Mouse (Mus musculus): ENCODE data around the gene Fgf11.
A peak's percentile ranks its signal among the peaks of the same experiment; 100 is the strongest.

Fgf11 gene

DNA sequence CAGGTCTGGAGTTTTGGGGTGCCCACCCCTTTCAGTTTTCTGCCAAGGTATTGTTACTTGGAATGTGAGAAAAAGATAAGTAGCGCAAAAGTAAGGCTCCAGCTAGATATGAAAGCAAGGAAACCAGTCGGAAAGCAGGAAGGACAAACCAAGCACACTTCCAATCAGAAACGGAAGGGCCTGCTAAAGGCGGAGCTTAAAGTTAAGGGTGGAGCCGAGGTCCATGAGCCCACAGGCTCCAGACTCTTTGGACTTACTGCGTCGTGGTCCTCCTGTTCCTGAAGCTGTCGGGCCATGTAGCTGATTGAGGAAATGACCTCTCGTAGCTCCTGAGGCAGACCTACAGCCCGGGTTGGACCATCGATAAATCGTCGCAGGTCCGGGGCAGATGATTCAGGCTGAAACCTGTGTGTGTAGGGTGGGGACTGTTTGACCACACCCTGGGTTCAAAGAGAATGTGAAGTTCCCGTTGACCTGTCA, 16.8 kb downstream of the Fgf11 start:
- no peak for DNase-seq (ENCODE audit: low spot score in 2 of 2)

DNA sequence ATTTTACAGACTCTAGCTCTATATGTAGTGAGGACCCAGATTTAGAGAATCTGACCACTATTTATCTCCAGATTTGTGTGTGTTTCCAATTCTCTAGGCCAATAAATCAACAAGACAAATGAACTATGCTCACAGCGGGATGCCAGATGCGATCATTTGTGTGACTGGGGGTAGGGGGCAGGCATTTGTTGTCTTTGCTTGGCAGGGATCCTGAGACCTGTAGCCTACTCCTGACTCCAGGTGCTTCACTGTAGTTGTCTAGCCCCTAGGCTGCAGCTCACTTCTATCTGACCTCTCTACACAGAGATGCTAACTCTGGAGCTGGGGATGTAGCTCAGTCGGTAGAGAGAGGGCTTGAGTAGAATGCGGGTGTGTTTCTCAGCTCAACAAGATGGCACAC, 19.8 kb downstream of the Fgf11 start:
- DNase-seq (ENCODE audit: low spot score in 2 of 2): no peak

DNA sequence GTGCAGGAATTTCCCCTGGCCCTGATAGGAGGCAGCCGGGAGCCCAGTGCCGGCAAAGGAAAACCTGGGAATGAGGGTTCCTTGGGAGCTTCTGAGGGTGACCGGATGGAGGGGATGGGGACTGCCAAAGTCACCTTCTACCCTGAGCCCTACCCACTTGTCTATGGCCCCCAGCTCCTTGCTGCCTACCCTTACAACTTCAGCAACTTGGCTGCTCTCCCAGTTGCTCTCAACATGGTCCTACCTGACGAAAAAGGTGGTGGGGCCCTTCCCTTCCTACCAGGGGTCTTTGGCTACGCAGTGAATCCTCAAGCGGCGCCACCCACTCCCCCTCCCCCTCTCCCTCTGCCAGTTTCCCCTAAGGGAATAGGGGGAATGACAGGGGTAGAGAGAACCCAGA, 22.7 kb downstream of the Fgf11 start:
- no peak for DNase-seq (ENCODE audit: low spot score in 2 of 2)

DNA sequence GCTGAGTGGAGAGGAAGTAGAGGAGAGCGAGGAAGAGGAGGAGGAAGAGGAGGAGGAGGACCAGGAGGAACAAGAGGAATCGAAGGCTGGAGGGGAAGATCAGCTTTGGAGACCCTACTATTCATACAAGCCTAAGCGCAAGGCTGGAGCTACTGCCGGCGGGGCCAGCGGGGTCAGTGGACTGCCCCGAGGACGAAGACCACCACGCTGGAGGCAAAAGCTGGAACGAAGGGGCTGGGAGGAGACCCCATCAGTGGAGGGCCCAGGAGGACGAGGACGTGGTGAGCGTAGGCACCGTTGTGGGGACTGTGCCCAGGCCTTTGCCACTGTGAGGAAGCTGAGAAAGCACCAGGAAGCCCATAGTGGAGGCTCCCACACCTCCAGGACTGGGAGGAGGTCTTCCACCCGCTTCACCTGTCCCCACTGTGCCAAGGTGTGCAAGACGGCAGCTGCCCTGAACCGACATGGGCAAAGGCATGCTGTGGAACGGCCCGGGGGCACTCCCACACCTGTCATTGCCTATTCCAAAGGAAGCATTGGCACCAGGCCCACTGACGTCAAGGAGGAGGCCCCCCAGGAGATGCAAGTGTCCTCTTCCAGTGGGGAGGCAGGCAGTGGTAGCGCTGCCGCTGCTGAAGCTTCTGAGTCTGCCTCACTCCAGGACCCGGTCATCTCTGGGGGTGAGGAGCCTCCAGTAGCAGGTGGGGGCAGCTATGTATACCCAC, 23.2 kb downstream of the Fgf11 start:
- DNase-seq (ENCODE audit: low spot score in 2 of 2): no peak

DNA sequence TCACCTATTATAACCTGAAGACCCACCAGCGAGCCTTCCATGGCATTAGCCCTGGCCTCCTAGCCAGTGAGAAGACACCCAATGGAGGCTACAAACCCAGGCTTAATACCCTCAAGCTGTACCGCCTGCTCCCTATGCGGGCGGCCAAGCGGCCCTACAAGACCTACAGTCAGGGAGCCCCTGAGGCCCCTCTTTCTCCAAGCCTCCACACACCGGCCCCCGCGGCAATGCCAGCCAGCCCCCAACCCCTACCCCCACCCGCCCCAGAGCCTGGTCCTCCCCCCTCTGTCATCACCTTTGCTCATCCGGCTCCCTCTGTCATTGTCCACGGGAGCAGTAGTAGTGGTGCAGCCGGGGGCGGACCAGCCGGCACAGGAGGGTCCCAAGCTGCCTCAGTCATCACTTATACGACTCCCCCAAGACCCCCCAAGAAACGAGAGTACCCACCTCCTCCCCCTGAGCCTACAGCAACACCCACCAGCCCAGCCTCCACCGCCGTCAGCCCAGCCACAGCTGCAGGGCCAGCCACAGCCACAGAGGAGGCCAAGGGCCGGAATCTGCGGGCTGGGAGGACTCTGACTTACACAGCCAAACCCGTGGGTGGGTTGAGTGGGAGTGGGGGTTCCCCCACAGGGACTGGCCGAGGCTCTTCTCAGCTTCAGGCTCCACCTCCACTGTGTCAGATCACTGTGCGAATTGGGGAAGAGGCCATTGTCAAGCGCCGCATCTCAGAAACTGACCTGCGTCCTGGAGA, 24.0 kb downstream of the Fgf11 start:
- DNase-seq (ENCODE audit: low spot score in 2 of 2): no peak

DNA sequence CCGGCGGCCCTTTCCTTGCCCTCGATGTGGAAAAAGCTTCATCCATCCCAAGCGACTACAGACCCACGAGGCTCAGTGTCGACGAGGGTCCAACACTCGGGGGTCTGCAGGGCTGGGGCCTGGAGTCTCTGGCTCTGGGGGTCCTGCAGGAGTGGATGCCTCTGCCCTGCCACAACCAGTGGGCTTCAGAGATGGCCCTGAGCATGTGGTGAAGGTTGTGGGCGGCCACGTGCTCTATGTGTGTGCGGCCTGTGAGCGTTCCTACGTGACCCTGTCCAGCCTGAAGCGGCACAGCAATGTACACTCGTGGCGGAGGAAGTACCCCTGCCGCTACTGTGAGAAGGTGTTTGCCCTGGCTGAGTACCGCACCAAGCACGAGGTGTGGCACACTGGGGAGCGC, 25.2 kb downstream of the Fgf11 start:
- no peak for DNase-seq (ENCODE audit: low spot score in 2 of 2)

DNA sequence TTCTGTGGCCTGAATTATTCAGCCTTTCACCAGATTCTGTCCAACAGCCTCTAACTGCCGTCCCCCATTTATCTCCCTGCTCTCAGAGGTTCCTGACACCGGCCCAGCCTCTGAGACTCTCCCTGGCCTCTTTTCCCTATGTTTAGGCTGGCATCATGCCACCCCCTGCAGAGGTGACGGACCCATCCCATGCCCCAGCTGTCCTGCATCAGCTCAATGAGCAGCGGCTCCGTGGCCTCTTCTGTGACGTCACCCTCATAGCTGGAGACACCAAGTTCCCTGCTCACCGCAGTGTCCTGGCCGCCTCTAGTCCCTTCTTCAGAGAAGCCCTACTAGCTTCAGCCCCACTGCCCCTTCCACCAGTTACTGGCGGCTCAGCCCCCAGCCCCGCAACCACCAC, 25.9 kb downstream of the Fgf11 start:
- no peak for DNase-seq (ENCODE audit: low spot score in 2 of 2)

DNA sequence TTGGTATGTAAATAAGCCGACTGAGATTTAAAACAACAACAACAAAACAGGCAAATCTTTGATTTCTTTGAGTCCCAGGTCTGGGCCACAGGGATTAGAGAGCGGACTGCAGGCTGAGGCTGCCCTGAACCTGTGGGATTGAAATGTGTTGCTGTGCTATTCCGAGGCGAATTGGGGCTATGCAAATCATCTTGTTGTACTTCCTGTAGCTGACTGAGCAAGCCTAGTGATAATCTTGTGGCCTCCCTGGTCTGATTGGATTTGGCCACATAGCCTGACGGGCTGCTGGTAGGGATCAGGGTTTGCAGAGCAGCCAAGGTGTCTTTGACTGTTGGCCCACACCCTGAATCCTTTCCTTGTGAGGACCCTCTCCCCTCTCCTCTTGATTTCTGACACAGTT, 26.7 kb downstream of the Fgf11 start:
- DNase-seq (ENCODE audit: low spot score in 2 of 2): no peak

DNA sequence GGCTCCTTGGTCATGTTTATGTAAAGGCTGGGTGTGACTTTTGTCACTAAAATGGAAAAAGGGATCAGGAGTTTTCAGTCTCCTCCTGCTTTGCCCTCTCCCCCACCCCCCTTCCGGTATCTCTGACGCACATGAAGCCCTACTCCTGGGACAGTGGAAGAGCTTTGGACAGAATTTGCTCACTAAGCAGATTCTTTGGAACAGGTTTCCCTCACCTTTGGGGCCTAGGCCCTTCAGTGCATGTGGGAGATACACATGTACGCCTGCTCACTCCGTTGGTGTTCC, 34.1 kb downstream of the Fgf11 start:
- DNase-seq (ENCODE audit: low spot score in 2 of 2): no peak

DNA sequence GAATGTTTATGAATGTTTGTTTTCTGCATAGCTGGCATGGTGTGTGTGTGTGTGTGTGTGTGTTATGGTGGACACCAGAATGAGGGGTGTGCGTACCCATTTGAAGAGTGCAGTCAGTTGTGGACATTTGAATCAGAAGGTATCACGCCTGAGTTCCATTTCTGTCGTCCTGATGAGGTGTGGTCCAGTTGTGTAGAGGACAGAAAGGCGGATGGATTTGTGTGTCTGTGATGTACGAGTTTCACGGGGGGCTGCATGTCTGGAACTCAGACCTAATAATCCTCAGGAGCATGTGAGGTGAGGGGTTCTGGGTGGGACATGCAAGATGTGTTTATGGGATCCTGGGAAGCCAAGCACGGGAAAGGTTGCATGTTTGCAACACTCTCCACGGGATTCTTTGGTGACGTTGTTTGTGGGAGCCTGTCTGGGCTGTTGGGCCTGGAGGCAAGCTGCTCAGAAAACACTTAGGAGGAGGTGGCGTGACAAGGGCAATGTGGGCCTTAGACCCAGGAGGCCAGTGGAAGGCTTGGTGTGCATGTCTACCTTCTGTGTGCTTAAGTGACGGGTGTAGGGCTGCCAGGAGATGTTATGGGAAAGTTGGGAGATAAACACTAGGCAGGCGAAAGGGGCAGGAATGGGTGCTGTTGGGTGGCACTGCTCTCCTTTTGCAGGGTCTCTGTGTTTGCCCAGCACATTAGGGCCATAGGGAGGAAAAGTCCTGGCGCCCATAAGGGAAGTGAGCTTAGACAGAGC, 34.6 kb downstream of the Fgf11 start:
- DNase-seq (ENCODE audit: low spot score in 2 of 2): no peak

DNA sequence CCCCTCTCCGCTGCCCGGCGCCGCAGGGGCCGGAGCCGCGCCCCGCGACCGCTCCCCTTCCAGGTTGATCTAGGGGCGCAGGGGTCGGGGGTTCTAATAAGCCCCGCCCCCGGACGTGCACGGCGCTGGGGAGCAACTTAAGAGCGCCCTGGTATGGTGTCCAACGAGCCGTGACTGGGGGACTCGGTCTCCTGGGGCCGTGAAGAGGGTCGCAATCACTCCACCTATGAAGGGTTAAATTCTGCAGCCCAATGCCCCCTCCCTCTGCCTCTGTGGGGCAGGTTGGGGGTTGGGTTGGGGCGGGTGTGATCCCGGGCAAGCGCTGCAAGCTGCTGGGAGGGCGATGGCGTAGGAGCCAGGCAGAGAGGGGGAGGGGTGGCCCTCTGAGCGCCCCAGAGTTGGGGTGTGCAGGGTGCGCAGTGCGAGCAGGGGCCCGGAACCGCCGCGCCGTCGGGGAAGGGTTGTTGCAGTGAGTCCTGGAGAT, 35.5 kb downstream of the Fgf11 start:
- peak; percentile 69 to 80 for DNase-seq (ENCODE audit: low spot score in 2 of 2)

DNA sequence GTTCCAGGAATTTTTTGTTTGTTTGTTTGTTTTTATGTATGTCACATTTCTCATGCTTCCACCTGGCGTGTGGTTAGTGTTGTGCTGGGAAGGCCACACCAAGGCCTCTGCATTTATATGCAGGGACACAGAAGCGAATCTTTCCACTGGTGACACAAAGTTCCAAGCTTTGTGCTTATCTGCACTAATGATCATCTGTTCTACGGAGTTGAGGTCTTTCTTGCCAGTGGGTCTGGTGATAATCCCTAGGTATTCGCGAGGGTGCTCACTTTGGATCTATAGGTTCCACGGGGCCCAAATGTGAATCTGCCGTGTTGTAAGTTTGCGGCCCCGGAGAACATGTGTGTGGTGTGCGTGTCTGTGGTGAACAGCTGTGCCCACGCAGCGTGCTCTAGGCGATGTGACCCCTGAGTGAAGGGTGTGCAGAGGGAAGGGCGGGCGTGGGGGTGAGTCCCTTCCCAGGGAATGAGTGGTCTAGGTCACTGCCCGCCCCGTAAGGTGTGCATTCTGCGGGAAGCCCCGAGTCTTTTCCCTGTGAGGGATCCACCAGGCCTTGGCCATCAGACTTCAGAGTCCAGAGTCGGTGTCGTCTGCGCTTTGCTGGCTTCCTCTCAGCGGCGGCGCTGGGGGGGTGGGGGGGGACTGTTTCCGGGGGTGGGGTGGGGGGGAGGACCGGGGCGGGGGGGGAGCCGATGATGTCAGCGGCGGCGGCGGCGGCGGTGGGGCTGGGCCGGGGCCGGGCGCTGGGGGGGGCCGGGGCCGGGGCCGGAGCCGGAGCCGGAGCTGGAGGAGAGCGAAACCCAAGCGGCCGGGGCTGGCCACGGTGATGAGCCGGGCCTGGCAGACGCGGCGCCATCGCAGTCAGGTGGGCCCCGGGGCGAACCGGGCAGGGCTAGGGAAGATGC, 36.2 kb downstream of the Fgf11 start, which contains the start of gene Zbtb4:
Zbtb4 (plus strand) TSS at position 692 of the 905 bp plus-strand sequence.
- DNase-seq (ENCODE audit: low spot score in 2 of 2): no peak

DNA sequence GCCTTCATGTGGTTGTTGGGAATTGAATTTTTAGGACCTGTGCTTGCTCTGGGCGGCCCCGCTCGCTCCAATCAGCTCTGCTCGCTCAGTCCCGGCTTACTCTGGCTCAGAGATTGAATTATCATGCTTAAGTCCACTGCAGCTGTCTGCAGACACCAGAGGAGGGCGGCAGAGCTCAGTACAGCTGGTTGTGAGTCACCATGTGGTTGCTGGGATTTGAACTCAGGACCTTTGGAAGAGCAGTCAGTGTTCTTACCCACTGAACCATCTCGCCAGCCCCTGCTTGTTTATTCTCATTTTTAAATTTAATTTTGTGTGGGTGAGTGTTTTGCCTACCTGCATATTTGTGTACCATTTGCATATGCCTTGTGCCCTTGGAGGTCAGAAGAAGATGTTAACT, 38.1 kb downstream of the Fgf11 start:
- no peak for DNase-seq (ENCODE audit: low spot score in 2 of 2)

DNA sequence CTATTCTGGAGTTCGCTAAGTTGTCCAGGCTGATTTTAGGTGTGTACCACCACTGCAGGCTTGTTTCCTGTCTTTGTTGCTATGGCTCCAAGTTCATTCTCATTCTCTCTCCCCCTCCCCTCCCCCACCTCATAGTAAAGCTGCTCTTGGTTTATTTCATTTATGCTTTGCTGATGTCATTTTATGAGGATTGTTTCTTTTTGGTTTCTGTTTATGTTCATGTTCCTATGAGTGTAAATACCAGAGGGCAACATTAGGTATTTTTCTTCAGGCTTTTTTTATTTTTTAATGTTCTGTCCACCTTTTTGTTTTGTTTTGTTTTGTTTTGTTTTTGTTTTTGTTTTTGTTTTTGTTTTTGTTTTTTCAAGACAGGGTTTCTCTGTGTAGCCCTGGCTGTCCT, 39.8 kb downstream of the Fgf11 start, which contains the start of gene Slc35g3:
Slc35g3 (minus strand) TSS at position 101 of the 400 bp plus-strand sequence.
- DNase-seq (ENCODE audit: low spot score in 2 of 2): no peak

DNA sequence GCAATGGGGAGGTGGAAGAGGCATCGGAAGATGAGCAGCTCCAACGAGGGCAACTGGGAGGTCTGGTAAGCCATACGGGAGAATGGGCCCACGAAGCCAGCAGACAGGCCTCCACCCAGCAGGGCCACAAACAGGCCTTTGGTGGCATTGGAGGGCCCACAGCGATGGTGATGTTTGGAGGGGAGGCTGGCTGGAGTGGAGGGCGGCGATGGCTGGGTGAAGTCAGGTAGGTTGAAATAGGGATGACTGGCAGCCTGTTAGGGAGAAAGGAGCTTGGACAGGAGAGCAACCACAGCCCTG, 40.8 kb downstream of the Fgf11 start:
- DNase-seq (ENCODE audit: low spot score in 2 of 2): no peak

DNA sequence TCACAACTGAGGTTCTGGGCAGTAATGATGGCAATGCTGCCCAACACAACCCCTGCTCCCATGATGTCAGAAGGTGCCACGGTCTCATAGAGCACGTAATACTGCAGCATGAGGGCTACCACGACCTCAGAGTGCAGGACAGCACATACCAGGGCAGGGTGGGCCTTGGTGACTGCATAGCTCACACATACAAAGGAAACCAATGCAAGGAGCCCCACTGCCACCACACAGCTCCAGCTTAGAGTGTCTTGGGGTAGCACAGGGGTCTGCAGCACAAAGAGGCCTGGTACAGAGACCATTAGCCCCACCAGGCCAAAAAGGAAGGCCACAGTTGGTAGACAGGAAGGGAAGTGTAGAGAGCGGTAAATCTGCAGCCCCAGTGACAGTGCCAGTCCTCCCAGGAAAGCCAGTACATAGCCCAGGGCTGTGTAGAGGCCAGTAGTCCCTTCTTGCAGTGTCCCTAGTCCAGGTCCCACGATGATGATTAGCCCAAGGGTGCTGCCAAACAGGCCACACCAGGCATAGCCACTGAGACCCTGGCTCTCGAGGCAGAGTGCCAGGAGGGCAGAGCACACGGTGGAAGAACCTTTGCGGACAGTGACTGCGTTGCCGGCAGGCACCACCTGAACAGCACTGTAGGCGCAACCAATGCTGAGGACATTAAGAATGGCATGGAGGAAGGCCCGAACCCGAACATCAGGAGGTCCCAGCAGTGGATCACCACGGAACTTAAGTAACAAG, 41.3 kb downstream of the Fgf11 start:
- no peak for DNase-seq (ENCODE audit: low spot score in 2 of 2)

DNA sequence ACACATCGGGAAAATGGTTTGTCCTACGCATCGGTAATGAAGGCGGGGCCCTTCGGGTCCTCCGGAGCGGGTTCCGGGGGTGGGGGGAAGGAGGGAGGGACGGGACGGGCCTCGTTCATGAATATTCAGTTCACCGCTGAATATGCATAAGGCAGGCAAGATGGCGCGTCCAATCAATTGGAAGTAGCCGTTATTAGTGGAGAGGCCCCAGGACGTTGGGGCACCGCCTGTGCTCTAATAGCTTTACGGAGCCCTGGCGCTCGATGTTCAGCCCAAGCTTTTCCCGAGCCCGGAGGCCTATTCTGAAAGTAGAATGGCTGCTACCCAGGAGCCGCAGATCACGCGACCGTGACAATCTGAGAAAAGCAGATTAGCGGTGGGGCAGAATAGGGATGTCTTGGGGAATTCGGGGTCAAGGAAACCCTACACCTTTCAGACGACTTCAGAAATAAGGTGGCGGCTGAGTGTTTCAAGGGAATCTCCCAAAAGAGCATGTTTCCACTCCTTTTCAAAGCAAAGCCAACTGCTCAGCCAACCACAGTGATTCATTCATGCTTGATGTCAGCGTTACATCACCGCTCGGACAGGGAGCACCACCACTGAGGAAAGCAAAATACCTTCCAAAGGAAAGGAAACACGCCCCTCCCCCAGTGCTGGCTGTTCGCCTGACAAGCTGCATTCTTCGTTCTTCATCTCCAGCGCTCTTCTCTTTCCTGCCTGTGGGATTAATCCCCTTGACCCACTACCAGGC, 42.5 kb downstream of the Fgf11 start:
- peak; percentile 79 to 80 for DNase-seq (ENCODE audit: low spot score in 2 of 2)

DNA sequence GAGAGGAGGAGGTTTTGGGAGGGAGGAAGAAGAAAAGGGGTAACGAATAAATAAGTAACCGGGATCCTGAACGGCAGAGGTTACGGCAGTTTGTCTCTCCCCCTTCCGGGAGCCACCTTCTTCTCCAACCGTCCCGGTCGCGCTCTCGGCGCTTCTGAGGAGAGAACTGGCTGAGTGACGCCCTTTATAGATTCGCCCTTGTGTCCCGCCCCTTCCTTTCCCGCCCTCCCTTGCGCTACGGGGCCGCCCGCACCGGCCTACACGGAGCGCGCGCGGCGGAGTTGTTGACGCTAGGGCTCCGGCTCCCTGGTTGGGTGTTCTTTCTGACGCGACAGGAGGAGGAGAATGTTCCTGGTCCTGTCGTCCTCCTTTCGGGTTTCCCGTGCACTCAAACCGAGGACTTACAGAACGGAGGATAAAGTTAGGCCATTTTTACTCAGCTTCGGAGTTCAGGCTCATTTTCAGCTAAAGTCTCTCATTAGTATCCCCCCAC, 43.1 kb downstream of the Fgf11 start, which contains the start of gene Polr2a:
Polr2a (minus strand) TSS at position 160 of the 493 bp plus-strand sequence.
- peak; percentile 97 for DNase-seq (ENCODE audit: low spot score in 2 of 2)

DNA sequence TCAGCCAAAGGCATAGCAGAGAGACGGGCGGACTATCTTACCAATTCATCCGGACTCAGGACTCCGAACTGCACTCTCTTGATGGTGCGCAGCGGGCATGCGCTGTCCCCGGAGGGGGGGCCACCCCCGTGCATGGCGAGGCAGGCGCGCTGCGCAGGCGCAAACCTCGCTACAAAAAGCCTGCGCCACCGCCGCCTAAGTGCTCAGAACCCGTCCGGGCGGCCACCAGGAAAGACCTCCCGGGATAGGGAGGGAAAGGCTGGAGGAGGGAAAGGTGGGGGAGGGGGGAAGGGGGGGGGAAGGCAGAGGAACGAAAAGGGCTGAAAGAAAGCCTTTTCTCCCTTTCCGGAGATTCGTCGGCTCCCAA, 43.6 kb downstream of the Fgf11 start:
- peak; percentile 95 to 96 for DNase-seq (ENCODE audit: low spot score in 2 of 2)
